Mouse (Mus musculus) right cerebral cortex, postnatal 25 days (tissue): ENCODE results near the gene Hist1h2bm.
"Not testable (repeated sequence)": the region's sequence is repeated elsewhere in the genome, so short reads cannot be mapped to it uniquely, and the experiment has no call there.

Experiments used
- DNase-seq: peaks from one replicate; pipeline ENCODE4 v3.0.0; 2022

The Hist1h2bm gene

DNA sequence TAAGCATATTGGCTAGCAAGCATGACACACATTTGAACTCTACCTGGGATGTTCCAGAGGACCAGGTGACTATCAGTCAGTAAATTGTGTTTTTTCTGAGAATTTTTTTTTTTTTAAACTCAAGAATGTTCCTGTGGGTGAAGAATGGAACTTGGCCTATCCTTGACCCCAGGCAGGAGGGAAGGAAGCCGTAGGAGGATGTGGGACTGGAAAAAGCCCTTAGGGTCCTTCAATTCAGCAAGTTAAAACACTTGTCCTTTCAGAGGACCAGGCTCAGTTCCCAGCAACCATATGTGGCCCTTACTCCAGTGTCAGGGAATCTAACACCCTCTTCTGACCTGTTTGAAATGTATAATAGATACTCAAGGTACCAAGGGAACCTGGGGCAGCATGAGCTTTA, 7.7 kb downstream of the Hist1h2bm start:
- no peak for DNase-seq

DNA sequence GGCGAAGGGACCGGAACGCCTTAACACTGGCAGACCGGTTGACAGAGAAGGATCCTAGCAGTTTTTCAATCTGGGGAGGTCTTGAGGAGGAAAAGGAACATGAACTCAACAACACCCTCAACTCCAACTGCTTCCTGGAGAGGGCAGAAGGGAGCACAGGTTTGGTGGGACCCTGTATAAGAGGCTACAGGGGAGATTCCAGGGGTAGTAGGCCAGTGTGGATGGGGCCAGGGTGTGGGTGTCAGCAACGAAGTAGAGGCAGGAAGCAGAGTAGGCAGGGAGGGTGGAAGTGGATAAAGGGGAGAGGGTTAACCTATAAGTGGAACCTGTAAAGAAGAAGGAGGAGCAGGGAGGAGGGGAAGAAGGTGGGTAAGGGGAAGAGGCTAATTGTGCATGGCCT, 11.6 kb downstream of the Hist1h2bm start:
- DNase-seq = no peak

DNA sequence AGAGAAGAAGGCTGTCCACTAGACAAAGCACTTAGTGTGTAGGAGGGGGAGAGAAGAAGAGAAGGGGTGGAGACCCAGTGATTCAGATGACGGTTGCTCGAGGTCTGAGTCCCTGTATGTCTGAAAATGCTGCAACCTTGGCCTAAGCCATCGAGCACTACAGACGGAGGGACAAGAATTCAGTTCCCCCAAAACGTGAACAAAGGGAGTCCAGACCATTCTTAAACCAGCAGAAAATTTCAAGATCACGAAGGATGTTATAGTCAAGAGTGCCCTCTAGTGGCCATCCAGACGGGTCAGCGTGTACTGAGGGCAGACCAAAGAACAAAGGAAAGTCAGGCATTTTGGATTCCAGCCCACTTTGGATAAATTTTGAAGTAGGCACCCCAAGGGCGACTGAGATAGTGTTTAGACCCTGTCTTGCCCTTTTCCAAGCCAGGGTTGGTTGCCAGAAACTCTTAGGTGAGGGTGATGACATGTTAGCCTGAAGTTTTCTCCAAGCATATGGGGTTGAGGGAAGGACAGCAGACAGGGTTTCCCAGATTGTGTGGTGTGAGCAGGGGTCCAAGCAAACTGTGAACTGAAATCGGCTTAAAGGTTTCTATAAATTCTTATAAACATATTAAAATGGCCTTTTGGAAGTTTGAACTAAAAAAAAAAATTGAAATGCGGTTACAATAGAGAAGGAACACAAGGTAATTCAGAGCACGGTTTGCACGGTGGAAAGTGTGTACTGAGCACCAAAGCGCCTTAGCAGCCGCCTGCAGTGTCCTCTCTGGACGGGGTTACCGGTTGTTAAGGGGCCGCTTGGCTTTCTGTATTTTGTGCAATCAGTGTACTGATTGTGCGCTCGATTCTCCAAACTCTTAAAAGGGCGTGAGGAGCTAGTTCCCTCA, 12.4 kb downstream of the Hist1h2bm start:
- peak; percentile 63 for DNase-seq

DNA sequence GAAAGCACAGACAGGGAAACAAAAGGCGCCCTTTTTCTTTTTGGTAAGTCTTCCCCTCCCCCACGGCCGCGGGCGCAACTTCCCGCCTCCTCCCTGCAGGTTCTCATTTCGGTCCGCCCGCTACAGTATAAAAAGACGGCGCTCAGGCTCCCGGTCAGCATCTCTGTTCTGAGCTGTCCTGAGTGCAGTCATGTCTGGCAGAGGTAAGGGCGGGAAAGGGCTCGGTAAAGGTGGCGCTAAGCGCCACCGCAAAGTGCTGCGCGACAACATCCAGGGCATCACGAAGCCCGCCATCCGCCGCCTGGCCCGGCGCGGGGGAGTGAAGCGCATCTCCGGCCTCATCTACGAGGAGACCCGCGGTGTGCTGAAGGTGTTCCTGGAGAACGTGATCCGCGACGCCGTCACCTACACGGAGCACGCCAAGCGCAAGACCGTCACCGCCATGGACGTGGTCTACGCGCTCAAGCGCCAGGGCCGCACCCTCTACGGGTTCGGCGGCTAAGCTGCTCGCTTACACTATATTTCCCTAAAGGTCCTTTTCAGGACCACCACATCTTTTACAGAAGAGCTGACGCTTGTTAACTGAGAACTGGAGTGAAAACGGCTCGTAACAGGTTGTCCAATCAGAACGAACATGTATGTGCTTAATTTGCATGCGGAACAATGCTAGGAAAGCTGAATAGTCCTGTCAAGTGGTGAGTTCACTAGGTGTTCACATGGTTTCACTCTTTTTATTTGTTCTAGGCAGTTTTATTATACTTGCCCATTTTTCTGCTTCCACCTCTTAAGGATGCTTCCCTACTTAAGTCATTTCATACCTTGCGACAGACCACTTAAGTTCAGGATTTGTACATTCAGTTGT, 13.3 kb downstream of the Hist1h2bm start, which contains the start of gene Hist1h4j:
Gene Hist1h4j, plus strand, starts transcription at position 159 of the 862 bp plus-strand sequence.
- peak; percentile 78 for DNase-seq

DNA sequence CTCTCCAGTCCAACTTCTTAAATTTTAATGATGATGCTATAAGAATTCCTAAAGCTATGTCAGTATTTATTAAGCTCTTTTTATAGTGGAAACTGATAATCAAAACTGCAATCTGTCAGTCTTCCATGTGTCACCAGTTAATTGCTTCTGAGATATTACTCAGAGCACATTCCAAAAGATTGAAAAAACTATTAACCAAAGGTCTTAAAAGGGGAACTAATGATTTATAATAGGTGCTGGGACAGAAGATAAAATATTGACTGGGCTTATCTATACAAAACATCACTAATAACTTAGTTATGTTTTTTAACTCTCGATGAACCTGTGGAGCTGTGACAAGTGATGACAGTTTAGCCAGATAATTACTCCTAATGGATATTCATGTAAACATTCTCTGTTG, 23.2 kb downstream of the Hist1h2bm start:
- DNase-seq = no peak

DNA sequence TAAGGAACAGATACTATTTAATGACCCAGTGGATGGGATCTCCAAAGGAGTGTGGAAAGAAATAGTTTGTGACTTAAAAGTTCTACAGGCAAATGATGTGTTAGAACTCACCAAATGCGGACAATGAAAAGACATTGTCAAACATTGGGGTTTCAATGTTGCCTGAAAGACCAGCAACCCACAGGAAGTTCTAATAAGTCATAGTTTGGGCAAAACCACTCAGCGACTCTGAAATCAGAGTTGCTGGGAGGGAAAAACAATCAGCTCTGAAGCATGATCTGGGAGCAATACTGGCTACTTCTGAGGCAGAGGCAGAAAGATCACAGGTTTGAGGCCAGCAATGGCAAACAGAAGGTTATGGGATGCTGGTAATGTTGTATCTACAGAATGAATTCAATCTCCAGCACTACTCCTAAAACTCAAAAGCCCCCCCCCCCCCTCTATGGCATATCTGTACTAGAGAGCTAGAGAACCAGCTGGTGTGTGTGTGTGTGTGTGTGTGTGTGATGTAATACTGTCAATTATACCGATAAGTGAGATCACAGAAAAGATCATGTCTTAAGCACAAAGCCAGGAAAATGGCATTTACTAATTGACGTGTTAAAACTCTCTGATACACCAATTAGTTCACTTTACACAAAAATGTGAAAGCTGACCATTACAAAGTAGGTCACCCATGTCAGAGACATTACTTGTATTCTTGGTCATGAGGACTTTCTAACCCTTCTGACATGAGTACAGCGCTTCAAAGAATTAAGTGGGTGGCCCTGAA, 27.7 kb downstream of the Hist1h2bm start:
- DNase-seq = no peak

DNA sequence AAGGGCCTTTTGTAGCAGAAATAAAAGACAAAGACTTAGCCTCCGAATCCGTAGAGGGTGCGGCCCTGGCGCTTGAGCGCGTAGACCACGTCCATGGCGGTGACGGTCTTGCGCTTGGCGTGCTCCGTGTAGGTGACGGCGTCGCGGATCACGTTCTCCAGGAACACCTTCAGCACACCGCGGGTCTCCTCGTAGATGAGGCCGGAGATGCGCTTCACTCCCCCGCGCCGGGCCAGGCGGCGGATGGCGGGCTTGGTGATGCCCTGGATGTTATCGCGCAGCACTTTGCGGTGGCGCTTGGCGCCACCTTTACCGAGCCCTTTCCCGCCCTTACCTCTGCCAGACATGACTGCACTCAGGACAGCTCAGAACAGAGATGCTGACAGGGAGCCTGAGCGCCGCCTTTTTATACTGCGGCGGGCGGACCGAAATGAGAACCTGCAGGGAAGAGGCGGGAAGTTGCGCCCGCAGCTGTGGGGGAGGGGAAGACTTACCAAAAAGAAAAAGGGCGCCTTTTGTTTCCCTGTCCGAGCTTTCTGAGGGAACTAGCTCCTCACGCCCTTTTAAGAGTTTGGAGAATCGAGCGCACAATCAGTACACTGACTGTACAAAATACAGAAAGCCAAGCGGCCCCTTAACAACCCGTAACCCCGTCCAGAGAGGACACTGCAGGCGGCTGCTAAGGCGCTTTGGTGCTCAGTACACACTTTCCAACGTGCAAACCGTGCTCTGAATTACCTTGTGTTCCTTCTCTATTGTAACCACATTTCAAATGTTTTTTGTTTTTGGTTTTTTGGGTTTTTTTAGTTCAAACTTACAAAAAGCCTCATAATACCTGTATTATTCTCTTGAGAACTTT, 28.5 kb downstream of the Hist1h2bm start, which contains the start of gene Hist1h4k:
Gene Hist1h4k, minus strand, starts transcription at position 347 of the 859 bp plus-strand sequence.
- peak; percentile 94 for DNase-seq

DNA sequence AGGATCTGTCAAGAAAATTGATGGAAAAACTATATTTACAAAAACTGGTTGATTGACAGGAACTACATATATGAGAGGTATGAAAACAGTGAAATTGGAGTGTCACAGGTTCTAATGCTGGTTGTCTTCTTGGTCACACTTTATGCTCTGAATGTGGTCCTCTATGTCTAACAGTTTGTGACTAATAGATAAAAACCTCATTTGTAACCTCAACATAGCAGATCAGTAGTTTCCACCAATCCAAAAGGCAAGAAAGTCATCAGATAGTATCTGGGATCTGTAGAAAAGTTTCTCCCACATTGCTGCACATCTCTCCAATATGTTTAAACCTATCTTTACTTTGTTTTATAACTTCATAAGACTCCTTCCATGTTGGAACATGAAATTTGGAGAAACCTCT, 29.6 kb downstream of the Hist1h2bm start:
- no peak for DNase-seq

DNA sequence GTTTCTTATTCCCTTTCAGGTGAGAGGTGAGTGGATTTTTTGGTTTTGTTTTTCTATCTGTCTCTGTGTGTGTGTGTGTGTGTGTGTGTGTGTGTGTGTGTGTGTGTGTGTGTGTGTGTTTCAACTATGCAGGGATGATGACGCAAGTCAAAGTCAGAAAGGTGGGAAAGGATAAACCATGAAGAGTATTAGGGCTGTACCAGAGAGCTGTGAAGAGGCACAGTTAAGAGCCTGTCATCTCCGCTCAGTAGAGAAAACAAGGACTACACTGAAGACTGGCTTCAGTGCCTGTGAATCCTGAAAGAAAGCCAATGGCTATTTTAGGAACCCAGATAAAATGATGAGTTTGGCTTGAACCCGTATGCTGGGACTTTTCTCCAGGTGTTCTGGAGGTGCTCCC, 30.0 kb downstream of the Hist1h2bm start:
- no peak for DNase-seq

DNA sequence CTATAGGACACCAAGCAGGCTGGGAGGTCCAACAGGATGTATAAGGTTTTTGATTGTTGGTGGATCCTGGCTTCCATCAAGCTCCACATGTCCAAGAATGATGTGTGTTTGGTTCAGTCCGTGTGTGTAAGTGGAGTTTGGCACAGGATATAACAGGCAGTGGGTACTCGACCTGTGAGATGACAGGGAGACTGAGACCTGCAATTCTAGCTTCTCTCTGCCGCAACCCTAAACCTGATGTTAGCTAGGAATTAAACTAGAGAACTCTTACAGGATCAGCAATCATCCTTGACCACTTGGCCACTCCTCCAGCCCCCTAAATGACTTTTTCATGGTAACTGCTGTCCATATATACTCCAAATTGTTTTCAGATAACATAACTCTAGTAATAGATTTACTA, 30.5 kb downstream of the Hist1h2bm start:
- DNase-seq = no peak

DNA sequence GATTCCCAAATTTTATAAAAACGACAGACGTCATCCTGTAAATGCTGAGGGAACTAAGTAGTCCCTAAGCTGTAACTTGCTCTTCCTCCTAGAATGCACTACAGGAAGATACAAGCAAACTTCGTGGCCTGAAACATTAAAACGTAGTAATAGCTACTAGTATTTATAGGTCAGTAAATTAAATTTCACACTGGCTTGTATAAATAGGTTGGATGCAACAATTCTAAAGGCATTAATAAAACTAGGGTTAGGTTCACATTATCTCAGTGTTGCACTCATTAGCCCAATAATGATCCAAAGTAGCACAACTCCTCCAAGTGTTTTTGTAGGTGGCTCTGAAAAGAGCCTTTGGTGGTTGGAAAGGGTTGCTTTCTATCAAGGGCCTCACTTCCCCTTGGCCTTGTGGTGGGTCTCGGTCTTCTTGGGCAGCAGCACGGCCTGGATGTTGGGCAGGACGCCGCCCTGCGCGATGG, 31.2 kb downstream of the Hist1h2bm start:
- no peak for DNase-seq

DNA sequence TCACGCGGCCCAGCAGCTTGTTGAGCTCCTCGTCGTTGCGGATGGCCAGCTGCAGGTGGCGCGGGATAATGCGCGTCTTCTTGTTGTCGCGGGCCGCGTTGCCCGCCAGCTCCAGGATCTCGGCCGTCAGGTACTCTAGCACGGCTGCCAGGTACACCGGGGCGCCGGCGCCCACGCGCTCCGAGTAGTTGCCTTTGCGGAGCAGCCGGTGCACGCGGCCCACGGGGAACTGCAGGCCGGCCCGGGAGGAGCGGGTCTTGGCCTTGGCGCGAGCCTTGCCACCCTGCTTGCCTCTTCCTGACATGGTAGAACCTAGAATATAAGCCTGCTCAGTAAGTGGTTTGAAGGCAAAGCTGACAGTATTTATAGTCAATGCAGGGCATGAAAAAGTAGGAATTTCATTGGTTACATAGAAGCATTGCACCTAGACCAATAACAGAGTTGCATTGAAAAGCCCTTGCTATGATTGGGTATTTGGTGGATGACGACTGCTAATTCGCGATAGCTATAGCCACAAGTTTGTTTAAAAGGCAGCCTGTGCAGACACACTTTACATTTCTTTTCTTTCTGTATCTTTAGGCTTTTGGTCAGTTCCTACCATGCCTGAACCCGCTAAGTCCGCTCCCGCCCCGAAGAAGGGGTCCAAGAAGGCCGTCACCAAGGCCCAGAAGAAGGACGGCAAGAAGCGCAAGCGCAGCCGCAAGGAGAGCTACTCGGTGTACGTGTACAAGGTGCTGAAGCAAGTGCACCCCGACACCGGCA, 31.9 kb downstream of the Hist1h2bm start, which contains the start of the genes Hist1h2ak and Hist1h2bn:
Gene Hist1h2ak, minus strand, starts transcription at position 304 of the 762 bp plus-strand sequence.
Gene Hist1h2bn, plus strand, starts transcription at position 600 of the 762 bp plus-strand sequence.
- DNase-seq = peak; percentile 73

DNA sequence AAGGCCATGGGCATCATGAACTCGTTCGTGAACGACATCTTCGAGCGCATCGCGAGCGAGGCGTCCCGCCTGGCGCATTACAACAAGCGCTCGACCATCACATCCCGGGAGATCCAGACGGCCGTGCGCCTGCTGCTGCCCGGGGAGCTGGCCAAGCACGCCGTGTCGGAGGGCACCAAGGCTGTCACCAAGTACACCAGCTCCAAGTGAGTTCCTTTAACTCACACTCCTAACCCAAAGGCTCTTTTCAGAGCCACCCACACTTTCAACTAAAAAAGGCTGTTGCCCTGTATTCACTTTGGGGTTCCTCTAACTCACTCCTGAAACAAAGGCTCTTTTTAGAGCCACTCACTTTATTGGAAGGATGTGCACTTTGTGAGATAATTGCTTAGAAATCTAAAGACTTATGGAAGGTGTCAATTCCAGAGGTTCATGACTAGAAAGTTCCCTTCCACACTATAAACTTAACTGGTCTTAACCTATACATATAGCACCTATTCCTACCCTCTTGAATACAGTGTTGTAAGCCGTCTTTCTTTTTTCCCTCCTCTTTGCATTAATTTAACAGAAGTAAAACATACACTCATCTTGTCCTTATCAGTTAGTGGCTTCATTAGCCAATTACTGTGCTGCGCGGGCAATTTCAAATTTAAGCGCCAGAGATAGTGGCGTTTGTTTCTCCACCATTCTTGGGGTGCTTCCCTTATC, 32.6 kb downstream of the Hist1h2bm start:
- DNase-seq = not testable (repeated sequence)

DNA sequence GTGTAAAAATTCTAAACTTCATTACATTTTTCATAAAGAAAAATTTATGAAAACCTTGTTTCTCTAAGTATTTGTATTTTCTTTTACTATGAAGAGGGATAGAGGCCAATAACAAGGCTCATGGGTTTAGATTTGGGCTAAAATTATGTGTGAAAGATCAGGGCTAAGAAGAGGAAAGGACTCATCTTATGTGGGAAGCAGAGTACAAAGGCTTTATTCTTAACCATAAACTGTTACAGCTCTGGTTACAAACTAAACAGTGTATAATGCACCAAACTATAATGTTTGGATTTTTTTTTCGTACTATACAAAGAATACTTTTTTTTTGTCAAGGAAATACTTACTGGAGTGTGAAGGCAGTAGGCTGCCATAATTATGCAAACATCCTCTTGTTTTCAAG, 33.9 kb downstream of the Hist1h2bm start:
- no peak for DNase-seq
